Mouse (Mus musculus) liver, postnatal 0 days (tissue): ENCODE results near the gene Duox1.

Source experiments
- CTCF ChIP-seq: sonication (generic); IDR thresholded peaks from 2 replicates; pipeline ENCODE4 v1.5.1; 2016; ENCODE audit warnings: antibody characterized with exemption, low read depth
- EP300 ChIP-seq: IDR thresholded peaks from 2 replicates; pipeline ENCODE4 v1.6.1; 2016; ENCODE audit warnings: antibody characterized with exemption, low read depth, mild to moderate bottlenecking

GRCm38 (mm10) chr2:122334170-122334569 lies 18.7 kb downstream of the Duox1 start:
- TF ChIP-seq EP300 (no peak), CTCF (no peak)
